Mouse (Mus musculus): ENCODE data around the gene Ftl1. TPM values are rescaled to one million over a fixed set of nuclear protein-coding genes. Genes with fewer than 3 reads are reported as not detected.

Ftl1 gene
- total and polyA plus RNA-seq, 3 experiments = 31.2 to 1,027 (median 142) TPM

- dilution Hi-C loops (cut with MboI; ENCODE audit: extremely low pct_ligation_motif_present, extremely low pct_unique_long_range_greater_than_20kb, low sequenced_read_pairs) (no loop called here), in situ Hi-C loops (cut with MboI; ENCODE audit: low pct_ligation_motif_present, low pct_unique_long_range_greater_than_20kb, low sequenced_read_pairs) (loop anchor here (10.0 kb wide), 1 partner anchor 222 kb away; the partner anchor contains the start of gene Ntn5)
- Histone ChIP-seq H3K36me3 (replicated peaks in 1 of 2; ENCODE audit: control insufficient read depth in 1 of 2, insufficient read depth in 1 of 2, low read length in 1 of 2) (peaks cover 37 to 53% of the 10 kb centered on the region in 2 experiments), H3K9ac (ENCODE audit: insufficient read depth, low read depth) (no peak overlapping the region), H3K4me1 (ENCODE audit: control insufficient read depth in 1 of 2, insufficient read depth in 2 of 2) (peaks cover 16 to 43% of the 10 kb centered on the region in 2 experiments), H3K27ac (ENCODE audit: insufficient read depth, low read depth) (peak overlapping the region; percentile 47), H3K4me3 (replicated peaks in 1 of 3; ENCODE audit: low read depth in 2 of 3, low read length in 2 of 3, poor library complexity in 1 of 3) (no peak overlapping the region), H3K79me2 (replicated peaks; ENCODE audit: control insufficient read depth, extremely low read depth, insufficient read depth, poor library complexity, severe bottlenecking) (peaks cover 48% of the 10 kb centered on the region), H3K4me2 (ENCODE audit: insufficient read depth, low read depth, poor library complexity, severe bottlenecking) (no peak overlapping the region), H3K27me3 (replicated peaks) (no peaks in the 10 kb centered on the region), H3K9me3 (replicated peaks; ENCODE audit: low read length) (no peaks in the 10 kb centered on the region)
- TF ChIP-seq KAT2A (IDR thresholded peaks at IDR 0.05; ENCODE audit: insufficient replicate concordance, low read length) (no peak), USF1 (IDR thresholded peaks at IDR 0.05; ENCODE audit: low read depth, low read length) (no peak), CHD2 (IDR thresholded peaks at IDR 0.05; ENCODE audit: low read length) (no peak), USF2 (conservative IDR thresholded peaks at IDR 0.05; ENCODE audit: low read depth, low read length) (no peak), CTCF (conservative IDR thresholded peaks at IDR 0.05 in 1 of 2, IDR thresholded peaks at IDR 0.05 in 1 of 2; ENCODE audit: low read depth in 2 of 2, low read length in 2 of 2) (no peak), GABPA (IDR thresholded peaks at IDR 0.05; ENCODE audit: insufficient replicate concordance, low read depth, low read length) (no peak), MXI1 (IDR thresholded peaks at IDR 0.05; ENCODE audit: low read depth, low read length) (no peak), JUN (IDR thresholded peaks at IDR 0.05; ENCODE audit: insufficient read depth, low read depth, low read length) (no peak), NRF1 (IDR thresholded peaks at IDR 0.05; ENCODE audit: low read depth, low read length) (no peak), ELF1 (IDR thresholded peaks at IDR 0.05; ENCODE audit: low read depth, low read length) (no peak), ZMIZ1 (IDR thresholded peaks at IDR 0.05; ENCODE audit: low read depth, low read length) (no peak), E2F4 (IDR thresholded peaks at IDR 0.05; ENCODE audit: insufficient replicate concordance, low read depth, low read length) (no peak), ETS1 (conservative IDR thresholded peaks at IDR 0.05; ENCODE audit: low read depth, low read length) (no peak), IRF4 (IDR thresholded peaks at IDR 0.05; ENCODE audit: low read depth, low read length) (no peak), MAFK (IDR thresholded peaks at IDR 0.05; ENCODE audit: insufficient replicate concordance, low read length) (no peak), POLR2A (IDR thresholded peaks at IDR 0.05; ENCODE audit: low read depth, low read length) (no peak), PAX5 (IDR thresholded peaks at IDR 0.05; ENCODE audit: low read length) (no peak), MAX (IDR thresholded peaks at IDR 0.05; ENCODE audit: low read length) (no peak), MAZ (IDR thresholded peaks at IDR 0.05; ENCODE audit: low read depth, low read length) (no peak), POLR2AphosphoS2 (IDR thresholded peaks at IDR 0.05; ENCODE audit: low read depth, low read length) (no peak)
- no peak for DNase-seq (ENCODE audit: extremely low read depth)
Observed at GRCm38 (mm10) chr7:45462325-45462724, 2.6 kb upstream of the Ftl1 start.

- H3K4me3 ChIP-seq (replicated peaks in 1 of 3; ENCODE audit: low read depth in 2 of 3, low read length in 2 of 3, poor library complexity in 1 of 3) = no peak overlapping the region
- no peaks in the 10 kb centered on the region for H3K27me3 ChIP-seq (replicated peaks)
- TF ChIP-seq POLR2A (IDR thresholded peaks at IDR 0.05; ENCODE audit: low read depth, low read length) (peak; percentile 6; the same call in 1 of the 2 replicates), ZNF384 (IDR thresholded peaks at IDR 0.05; ENCODE audit: low read depth, low read length) (no peak)
- H3K9ac ChIP-seq (ENCODE audit: insufficient read depth, low read depth) = no peak overlapping the region
- no peak for DNase-seq (ENCODE audit: extremely low read depth)
- in situ Hi-C loops (cut with MboI; ENCODE audit: low pct_ligation_motif_present, low pct_unique_long_range_greater_than_20kb, low sequenced_read_pairs) (loop anchor here (10.0 kb wide), 1 partner anchor 223 kb away; the partner anchor contains the start of gene Ntn5), dilution Hi-C loops (cut with MboI; ENCODE audit: extremely low pct_ligation_motif_present, extremely low pct_unique_long_range_greater_than_20kb, low sequenced_read_pairs) (no loop called here)
- peaks cover 49% of the 10 kb centered on the region for H3K79me2 ChIP-seq (replicated peaks; ENCODE audit: control insufficient read depth, extremely low read depth, insufficient read depth, poor library complexity, severe bottlenecking)
- peaks cover 16 to 44% of the 10 kb centered on the region in 2 experiments for H3K4me1 ChIP-seq (ENCODE audit: control insufficient read depth in 1 of 2, insufficient read depth in 2 of 2)
- H3K27ac ChIP-seq (ENCODE audit: insufficient read depth, low read depth) = no peak overlapping the region
- H3K4me2 ChIP-seq (ENCODE audit: insufficient read depth, low read depth, poor library complexity, severe bottlenecking) = no peak overlapping the region
- H3K9me3 ChIP-seq (replicated peaks; ENCODE audit: low read length) = no peaks in the 10 kb centered on the region
- H3K36me3 ChIP-seq (replicated peaks in 1 of 2; ENCODE audit: control insufficient read depth in 1 of 2, insufficient read depth in 1 of 2, low read length in 1 of 2) = peaks cover 39 to 57% of the 10 kb centered on the region in 2 experiments
Observed at GRCm38 (mm10) chr7:45461781-45462180, 2.1 kb upstream of the Ftl1 start.

Data from CH12.LX (cell line).